Mouse (Mus musculus) liver, adult 2 months (tissue): Measurements from ENCODE around the gene Crybg3. TPM values are rescaled to one million over a fixed set of nuclear protein-coding genes. Genes with fewer than 3 reads are reported as not detected.

ENCODE experiments used
- DNase-seq: peaks from one replicate; pipeline ENCODE4 v3.0.0-alpha.2; 2011; ENCODE audit warnings: low read depth, low spot score; ENCODE audit errors: extremely low read depth
- H3K27ac ChIP-seq: fragments of 200-500 bp; replicated peaks from 2 replicates; pipeline ENCODE4 v1.5.1; 2012; ENCODE audit warnings: low read depth, mild to moderate bottlenecking, control low read depth, inconsistent platforms, low read length; ENCODE audit not compliant: insufficient read depth
- H3K27me3 ChIP-seq: fragments of 200-500 bp; 2 replicates; pipeline ENCODE4 v1.6.1; 2012; ENCODE audit warnings: mild to moderate bottlenecking, moderate library complexity, low read length, inconsistent platforms; ENCODE audit not compliant: control insufficient read depth, insufficient read depth
- H3K36me3 ChIP-seq: fragments of 200-500 bp; 2 replicates; pipeline ENCODE4 v1.6.1; 2012; ENCODE audit warnings: low read length, inconsistent platforms; ENCODE audit not compliant: control insufficient read depth, insufficient read depth
- H3K4me1 ChIP-seq: fragments of 200-500 bp; 2 replicates; pipeline ENCODE4 v1.6.1; 2011; ENCODE audit warnings: low read length; ENCODE audit not compliant: control insufficient read depth, insufficient read depth
- H3K4me3 ChIP-seq: fragments of 200-500 bp; 2 replicates; pipeline ENCODE4 v1.5.1; 2011; ENCODE audit warnings: low read depth, mild to moderate bottlenecking, control low read depth, low read length, moderate library complexity; ENCODE audit not compliant: insufficient read depth
- H3K79me2 ChIP-seq: fragments of 200-500 bp; 2 replicates; pipeline ENCODE4 v1.6.1; 2012; ENCODE audit warnings: inconsistent platforms, mild to moderate bottlenecking, low read length, moderate library complexity; ENCODE audit not compliant: control insufficient read depth, insufficient read depth
- H3K9ac ChIP-seq: fragments of 200-500 bp; 2 replicates; pipeline ENCODE4 v1.6.1; 2012; ENCODE audit warnings: low read depth, mild to moderate bottlenecking, control low read depth, inconsistent platforms, low read length
- CTCF ChIP-seq: fragments of 200-500 bp; IDR thresholded peaks from 2 replicates; pipeline ENCODE4 v1.5.1; 2011; ENCODE audit warnings: low read depth, low read length, control low read depth
- POLR2A ChIP-seq: fragments of 200-500 bp; IDR thresholded peaks from 2 replicates; pipeline ENCODE4 v1.6.1; 2011; ENCODE audit warnings: low read length, control low read depth; ENCODE audit not compliant: insufficient read depth; ENCODE audit errors: extremely low read depth
- WGBS: fragments of 180-500 bp; shearing (Covaris S2); methylation state at CpG from one replicate; pipeline ENCODE4 v1.1.7; 2018; 5-methylcytosine and 5-hydroxymethylcytosine counted together
- polyA plus RNA-seq: library from polyadenylated mRNA; depleted of rRNA; stranded (reverse); fragments of >200 nt; gene quantifications from 2 replicates; pipeline ENCODE4 v1.2.3, GENCODE M21; 2012
- total RNA-seq: library from RNA; depleted of rRNA; stranded (reverse); fragments of >200 nt; gene quantifications from 2 replicates; pipeline ENCODE4 v1.2.3, GENCODE M21; 2014

The Crybg3 gene
- total and polyA plus RNA-seq, 2 experiments = 3.0 to 5.5 TPM

DNA sequence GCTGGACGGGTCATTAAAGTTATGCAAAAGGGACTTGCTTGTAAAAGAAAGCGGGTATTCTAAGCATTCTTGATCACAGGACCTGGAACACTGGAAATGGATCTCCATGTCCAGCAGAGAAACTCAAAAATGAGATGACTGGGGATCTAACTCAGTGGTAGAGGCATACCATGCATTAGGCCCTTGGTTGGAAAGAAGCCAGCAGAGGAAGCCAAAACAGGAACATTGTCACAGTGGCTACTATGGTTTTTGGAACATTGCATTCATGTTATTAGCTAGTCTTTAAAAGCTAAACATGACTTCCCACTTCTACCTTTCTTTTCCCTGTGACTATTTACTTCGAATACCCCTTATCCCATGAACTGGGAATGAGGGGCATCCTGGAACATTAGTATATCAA, 101.6 kb downstream of the Crybg3 start:
- no peak overlapping the region for H3K9ac ChIP-seq
- no peak overlapping the region for H3K4me3 ChIP-seq
- no peaks in the 10 kb centered on the region for H3K4me1 ChIP-seq
- H3K27ac ChIP-seq = no peak overlapping the region
- no peaks in the 10 kb centered on the region for H3K27me3 ChIP-seq
- no peak for DNase-seq
- TF ChIP-seq POLR2A = no peak
- TF ChIP-seq CTCF = no peak
- H3K79me2 ChIP-seq = no peaks in the 10 kb centered on the region
- H3K36me3 ChIP-seq = peaks cover 45% of the 10 kb centered on the region
- WGBS = 97% methylated on average over 3 of the region's 3 CpGs

DNA sequence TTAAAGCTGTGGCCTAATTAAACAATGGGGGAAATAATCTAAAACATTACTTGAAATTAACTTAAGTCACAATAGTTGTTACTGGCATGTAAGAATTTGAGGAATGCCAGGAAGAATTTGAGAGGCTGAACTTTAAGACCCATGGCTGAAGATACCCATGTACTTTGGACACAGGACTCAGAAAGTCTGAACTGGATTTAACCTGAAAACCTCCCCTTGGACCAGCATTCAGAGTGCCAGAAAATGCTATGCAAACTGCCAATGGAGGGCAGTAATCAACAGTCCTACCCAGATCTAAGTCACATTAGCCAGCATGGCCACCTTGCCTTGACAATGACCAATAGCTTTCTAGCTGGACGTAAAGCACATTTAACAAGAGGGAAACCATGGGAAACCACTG, 102.8 kb downstream of the Crybg3 start:
- H3K36me3 ChIP-seq = peaks cover 47% of the 10 kb centered on the region
- H3K27me3 ChIP-seq = no peaks in the 10 kb centered on the region
- TF ChIP-seq POLR2A = no peak
- no peaks in the 10 kb centered on the region for H3K79me2 ChIP-seq
- H3K9ac ChIP-seq = no peak overlapping the region
- H3K4me1 ChIP-seq = no peaks in the 10 kb centered on the region
- 93% methylated on average over 1 of the region's 1 CpGs for WGBS
- H3K4me3 ChIP-seq = no peak overlapping the region
- no peak for DNase-seq
- H3K27ac ChIP-seq = no peak overlapping the region

DNA sequence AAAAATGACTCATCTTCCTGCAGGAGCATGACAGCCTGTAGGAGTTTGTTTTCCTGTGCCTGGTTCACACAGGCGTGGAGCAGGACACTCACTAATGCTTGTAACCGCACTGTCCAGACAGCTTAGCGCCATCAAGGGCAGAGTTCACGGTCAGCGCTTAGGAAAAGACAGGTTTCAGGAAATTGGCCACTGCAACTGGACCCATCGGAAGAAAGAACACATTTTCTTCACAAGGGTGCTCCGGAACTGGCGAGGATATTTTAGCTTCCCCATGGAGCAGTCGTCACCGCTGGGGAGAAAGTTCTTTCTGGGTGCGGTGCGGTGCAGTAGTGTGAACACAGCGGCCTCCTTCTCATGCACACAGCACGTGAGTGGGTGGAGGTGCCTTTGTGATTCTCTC, 107.6 kb downstream of the Crybg3 start:
- TF ChIP-seq CTCF (no peak), POLR2A (no peak)
- WGBS = 80% methylated on average over 14 of the region's 14 CpGs
- Histone ChIP-seq H3K36me3 (peaks cover 70% of the 10 kb centered on the region), H3K9ac (no peak overlapping the region), H3K27me3 (no peaks in the 10 kb centered on the region), H3K79me2 (no peaks in the 10 kb centered on the region), H3K27ac (no peak overlapping the region), H3K4me1 (no peaks in the 10 kb centered on the region), H3K4me3 (no peak overlapping the region)
- DNase-seq = peak; percentile 12

DNA sequence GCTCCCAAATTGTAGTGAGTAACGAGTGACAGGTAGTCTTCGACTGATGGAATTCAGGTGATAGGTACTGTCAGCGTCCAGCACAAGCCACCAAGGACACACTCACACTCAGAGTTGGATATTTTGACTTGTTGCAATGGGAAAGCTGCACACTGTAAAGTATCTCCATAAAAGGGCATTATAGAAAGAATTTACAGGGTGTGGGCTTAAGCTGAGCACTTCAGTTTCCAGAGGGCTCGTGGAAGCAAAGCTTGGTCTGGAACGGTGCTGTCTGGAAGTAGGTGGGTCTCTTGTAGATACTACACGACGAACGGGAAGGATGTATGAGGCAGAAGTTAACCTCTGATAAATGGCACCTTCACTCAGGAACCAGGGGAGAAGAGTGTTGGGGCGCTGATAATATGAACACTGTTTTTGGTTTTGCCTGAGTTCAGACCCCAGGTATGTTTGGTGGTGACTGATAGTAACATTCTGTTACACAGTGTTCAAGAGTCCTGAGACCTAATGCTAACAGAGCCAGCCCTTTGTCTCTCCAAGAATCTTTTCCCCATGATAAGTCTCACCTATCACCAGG, 112.7 kb downstream of the Crybg3 start:
- Histone ChIP-seq H3K9ac (no peak overlapping the region), H3K79me2 (no peaks in the 10 kb centered on the region), H3K27ac (no peak overlapping the region), H3K4me3 (no peak overlapping the region), H3K36me3 (peaks cover 67% of the 10 kb centered on the region), H3K27me3 (no peaks in the 10 kb centered on the region), H3K4me1 (no peaks in the 10 kb centered on the region)
- no peak for TF ChIP-seq POLR2A
- TF ChIP-seq CTCF = no peak
- DNase-seq = no peak
- 90% methylated on average over 9 of the region's 9 CpGs for WGBS

DNA sequence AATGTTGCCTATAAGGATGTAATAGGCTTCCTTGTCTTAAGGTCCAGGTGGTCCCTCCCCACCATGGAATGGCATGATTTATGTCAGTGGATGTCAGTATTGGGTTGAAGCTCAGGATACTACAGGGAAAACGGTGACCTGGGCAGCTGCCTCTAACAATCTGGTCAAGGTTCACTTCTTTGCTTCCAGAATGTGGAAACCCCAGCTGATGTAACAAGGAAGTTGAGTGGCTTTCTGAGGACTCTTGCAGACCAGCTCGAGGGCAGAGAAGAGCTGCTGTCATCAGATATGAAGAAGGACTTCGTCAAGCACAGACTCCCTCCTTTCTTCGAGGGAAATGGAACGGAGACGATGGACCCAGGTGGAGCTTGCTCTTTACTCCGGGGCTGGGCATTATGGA, 113.5 kb downstream of the Crybg3 start:
- no peak for DNase-seq
- TF ChIP-seq CTCF = no peak
- TF ChIP-seq POLR2A = no peak
- peaks cover 65% of the 10 kb centered on the region for H3K36me3 ChIP-seq

DNA sequence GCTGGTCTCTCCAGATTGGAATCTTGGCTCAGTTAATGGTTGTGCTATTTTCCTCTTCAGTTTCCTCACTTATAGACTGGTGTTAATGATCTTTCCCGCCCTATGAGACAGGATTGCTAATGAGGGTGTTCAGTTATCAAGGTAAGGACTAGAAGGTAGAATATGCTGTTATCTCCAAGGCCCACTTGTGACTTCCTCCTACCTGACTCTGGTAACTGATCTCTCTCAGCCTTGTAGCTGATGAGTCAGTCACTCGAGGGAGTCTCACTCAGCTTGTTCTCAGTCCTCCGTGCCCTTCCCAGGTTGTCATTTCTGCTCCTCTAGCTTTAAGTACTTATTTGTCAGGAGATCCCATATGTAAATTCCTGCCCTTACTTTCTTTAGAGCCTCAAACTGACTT, 122.8 kb downstream of the Crybg3 start:
- Histone ChIP-seq H3K27me3 (no peaks in the 10 kb centered on the region), H3K9ac (no peak overlapping the region), H3K4me1 (no peaks in the 10 kb centered on the region), H3K4me3 (no peak overlapping the region), H3K79me2 (no peaks in the 10 kb centered on the region), H3K36me3 (peaks cover 47% of the 10 kb centered on the region), H3K27ac (no peak overlapping the region)
- DNase-seq = no peak
- TF ChIP-seq POLR2A (no peak), CTCF (no peak)
- 91% methylated on average over 3 of the region's 3 CpGs for whole genome bisulfite sequencing

More for the DNA sequence above, 113.5 kb downstream of the Crybg3 start:
- H3K4me3 ChIP-seq = no peak overlapping the region
- no peaks in the 10 kb centered on the region for H3K27me3 ChIP-seq
- no peaks in the 10 kb centered on the region for H3K79me2 ChIP-seq
- H3K9ac ChIP-seq = no peak overlapping the region
- 78% methylated on average over 7 of the region's 7 CpGs for WGBS
- no peaks in the 10 kb centered on the region for H3K4me1 ChIP-seq
- no peak overlapping the region for H3K27ac ChIP-seq
